Mouse (Mus musculus): ENCODE results near the gene Aqp9. TPM values are rescaled to one million over a fixed set of nuclear protein-coding genes. Genes with fewer than 3 reads are reported as not detected.

Aqp9 gene
- 0.62 and 1.8 TPM in 2 replicates for polyA plus RNA-seq (2012; rRNA removed)

DNA sequence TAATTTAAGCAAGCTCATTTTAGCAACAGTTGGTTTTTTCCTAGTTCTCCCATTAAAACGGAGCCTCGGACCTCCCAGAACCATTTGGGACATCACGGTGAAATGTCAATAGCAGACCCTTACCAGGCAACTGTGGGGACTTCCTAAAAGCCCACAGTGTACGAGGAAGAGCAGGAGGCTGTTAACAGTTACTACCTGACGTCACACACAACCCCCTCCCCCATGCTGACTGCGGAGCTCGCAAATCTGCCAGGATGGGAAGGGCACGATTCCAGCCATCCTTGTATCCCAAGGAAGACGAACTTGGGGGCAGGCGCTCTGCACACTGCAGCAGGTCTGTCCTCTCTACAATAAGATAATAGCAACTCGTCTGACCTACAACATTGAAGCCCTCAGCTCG, at the start of gene Aqp9:
Gene Aqp9, minus strand, starts transcription at position 172 of the 400 bp plus-strand sequence.
- no peak within 1 kb of the TSS for H3K4me3 ChIP-seq (replicated peaks; ENCODE audit: extremely low read depth, low read depth, low read length)
- TF ChIP-seq POLR2A (IDR thresholded peaks at IDR 0.05; ENCODE audit: borderline replicate concordance, extremely low read depth, low read depth, low read length): no peak
- WGBS: 36% methylated on average over 12 of the region's 12 CpGs

DNA sequence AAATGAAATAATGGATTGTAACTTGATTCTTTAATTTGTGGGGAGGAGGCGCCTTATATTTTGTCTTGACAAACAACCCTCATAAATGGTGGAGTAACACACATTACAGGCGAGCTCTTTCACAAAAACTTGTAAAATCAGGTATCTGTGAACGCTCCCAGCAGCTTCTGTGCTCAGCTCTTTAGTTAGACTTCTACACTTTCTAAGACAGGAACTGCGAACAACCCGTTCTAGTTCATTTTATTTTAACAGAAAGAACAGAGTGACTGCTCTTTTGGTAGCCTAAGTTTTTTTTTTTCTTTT, 49.3 kb upstream of the Aqp9 start:
- Histone ChIP-seq H3K4me3 (replicated peaks; ENCODE audit: extremely low read depth, low read depth, low read length) (no peak overlapping the region), H3K4me1 (ENCODE audit: control insufficient read depth, insufficient read depth, low read length) (no peaks in the 10 kb centered on the region)
- 40% methylated on average over 5 of the region's 5 CpGs for WGBS
- no peak for DNase-seq
- no peak for TF ChIP-seq CTCF (IDR thresholded peaks at IDR 0.05; ENCODE audit: insufficient read depth, low read length)
- TF ChIP-seq POLR2A (IDR thresholded peaks at IDR 0.05; ENCODE audit: borderline replicate concordance, extremely low read depth, low read depth, low read length): no peak

More for the DNA sequence above, at the start of gene Aqp9:
- DNase-seq: no peak
- no peaks in the 10 kb centered on the region; the same call in 1 of the 2 replicates for H3K4me1 ChIP-seq (ENCODE audit: control insufficient read depth, insufficient read depth, low read length)

DNA sequence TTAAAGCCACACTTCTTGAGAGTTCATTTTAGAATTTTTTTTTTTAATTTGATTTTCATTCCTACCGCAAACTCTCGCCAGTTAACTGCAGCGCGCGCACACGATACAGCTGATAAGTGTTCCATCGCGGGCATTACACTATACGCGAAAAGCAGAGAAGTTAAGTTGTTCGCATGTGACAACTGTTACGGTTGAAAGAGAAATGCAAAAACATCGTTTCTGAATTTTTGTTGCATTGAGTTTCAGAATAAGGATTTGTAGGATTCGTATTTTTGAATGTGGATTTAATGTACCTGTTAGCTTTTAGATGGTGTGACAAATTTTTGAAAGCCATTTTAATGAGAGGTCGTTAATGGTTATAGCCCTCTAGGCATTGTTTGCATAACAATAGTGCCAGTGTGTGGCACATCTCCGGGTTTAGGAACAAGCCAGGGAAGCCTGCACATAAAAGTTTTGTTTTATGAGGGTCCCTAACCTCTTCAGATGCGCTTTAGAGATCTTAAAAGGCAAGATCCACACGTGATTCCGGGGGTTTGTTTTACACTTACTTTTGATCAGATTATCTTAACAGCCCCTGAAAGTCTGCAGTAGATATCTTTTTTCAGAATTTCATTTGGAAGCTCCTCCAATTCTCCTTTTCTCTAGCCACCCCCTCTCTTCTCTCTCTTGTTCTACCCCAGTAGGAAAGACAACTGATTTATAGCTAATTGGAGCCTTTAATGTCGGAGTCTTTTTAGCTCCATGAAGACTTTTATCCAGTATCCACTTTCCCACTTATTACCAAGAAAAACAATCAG, 48.7 kb upstream of the Aqp9 start:
- peak; percentile 4 for DNase-seq
- TF ChIP-seq CTCF (IDR thresholded peaks at IDR 0.05; ENCODE audit: insufficient read depth, low read length): no peak
- no peak for TF ChIP-seq POLR2A (IDR thresholded peaks at IDR 0.05; ENCODE audit: borderline replicate concordance, extremely low read depth, low read depth, low read length)
- WGBS: 11% methylated on average over 20 of the region's 20 CpGs
- Histone ChIP-seq H3K4me3 (replicated peaks; ENCODE audit: extremely low read depth, low read depth, low read length) (no peak overlapping the region), H3K4me1 (ENCODE audit: control insufficient read depth, insufficient read depth, low read length) (no peaks in the 10 kb centered on the region)

DNA sequence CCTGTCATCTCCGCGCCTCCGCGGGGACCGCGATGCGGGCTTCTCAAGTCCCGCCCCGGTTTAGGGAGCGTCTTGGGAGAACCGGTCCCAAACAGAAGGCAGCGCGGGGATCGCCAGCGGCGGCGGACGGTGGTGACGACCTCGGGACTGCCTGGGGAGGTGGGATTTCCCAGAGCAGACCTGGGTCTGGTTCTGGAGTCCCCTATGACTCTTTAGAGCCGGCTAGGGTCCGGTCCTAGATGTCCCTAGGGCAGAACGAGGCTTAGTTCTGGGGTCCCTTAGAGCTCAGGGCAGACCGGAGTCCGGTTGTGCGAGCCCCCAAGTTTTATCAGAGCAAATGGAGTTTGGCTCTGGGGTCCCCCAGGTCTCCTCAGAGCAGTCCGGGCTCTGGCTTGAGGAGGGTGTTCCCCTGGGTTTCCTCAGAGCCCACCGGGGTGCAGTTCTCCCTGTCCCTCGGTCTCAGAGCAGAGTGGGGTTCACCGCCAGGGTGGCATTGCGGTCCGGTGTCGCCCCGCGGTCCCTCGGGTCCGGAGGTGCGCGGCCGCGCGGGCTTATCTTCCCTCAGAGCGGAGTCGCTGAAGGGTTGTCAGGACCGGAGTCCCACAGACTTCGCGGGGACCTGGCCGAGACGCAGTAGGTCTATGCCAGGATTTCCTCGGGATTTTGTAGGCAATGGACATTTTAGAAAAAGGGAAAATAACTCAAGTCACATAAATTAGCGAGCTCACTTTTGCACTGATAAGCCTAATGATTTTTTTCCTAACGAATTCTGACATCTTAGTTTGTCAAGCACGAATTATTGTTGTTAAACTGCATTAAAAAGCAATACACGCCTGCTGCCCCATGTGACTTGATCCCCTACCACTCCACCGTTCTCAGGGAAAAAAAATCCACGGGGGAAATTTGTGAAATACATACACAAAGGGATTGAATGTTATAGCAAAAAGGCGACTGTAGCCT, 47.8 kb upstream of the Aqp9 start:
- peak; percentile 45 for DNase-seq
- WGBS: 3% methylated on average over 57 of the region's 57 CpGs
- Histone ChIP-seq H3K4me1 (ENCODE audit: control insufficient read depth, insufficient read depth, low read length) (no peaks in the 10 kb centered on the region), H3K4me3 (replicated peaks; ENCODE audit: extremely low read depth, low read depth, low read length) (peak overlapping the region; percentile 38)
- TF ChIP-seq CTCF (IDR thresholded peaks at IDR 0.05; ENCODE audit: insufficient read depth, low read length) (no peak), POLR2A (IDR thresholded peaks at IDR 0.05; ENCODE audit: borderline replicate concordance, extremely low read depth, low read depth, low read length) (no peak)

DNA sequence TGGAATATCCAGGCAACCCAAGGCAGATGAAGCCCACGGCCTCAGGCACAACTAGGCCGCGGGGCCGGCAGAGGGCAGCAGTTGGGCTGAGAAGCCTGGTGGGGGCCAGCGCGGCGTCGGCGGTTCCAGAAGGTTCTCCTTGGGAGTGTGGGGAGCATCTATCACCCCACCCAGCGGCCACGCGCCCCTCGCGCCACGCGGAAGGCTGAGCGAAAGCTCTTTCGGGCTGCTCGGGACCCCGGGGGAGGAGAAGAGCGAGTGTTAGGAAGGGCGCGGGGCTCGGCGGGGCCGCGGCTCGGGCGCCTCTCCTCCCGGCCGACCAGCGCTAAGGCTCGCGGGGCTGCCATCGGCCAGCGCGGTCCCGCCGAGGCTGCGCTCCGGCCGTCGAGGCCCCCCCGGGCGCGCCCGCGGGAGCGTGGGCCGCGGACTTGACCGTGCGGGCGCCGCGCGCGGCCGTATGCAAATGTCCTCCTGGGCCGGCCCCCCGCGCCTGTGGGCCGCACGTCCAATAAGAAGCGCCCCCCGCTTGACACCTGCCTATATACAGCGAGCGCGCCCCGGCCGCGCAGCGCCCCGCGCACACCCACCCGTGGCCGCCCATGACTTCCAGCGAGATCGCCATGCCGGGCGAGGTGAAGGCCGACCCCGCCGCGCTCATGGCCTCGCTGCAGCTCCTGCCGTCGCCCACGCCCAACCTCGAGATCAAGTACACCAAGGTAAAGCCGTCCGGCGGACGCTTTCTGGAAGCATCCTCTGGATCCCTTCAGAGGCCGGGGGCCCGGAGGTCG, 47.0 kb upstream of the Aqp9 start, which contains the start of gene Aldh1a2:
Gene Aldh1a2, plus strand, starts transcription at position 542 of the 788 bp plus-strand sequence.
- no peaks in the 10 kb centered on the region for H3K4me1 ChIP-seq (ENCODE audit: control insufficient read depth, insufficient read depth, low read length)
- peak; percentile 30; the same call in 1 of the 2 replicates for TF ChIP-seq CTCF (IDR thresholded peaks at IDR 0.05; ENCODE audit: insufficient read depth, low read length)
- TF ChIP-seq POLR2A (IDR thresholded peaks at IDR 0.05; ENCODE audit: borderline replicate concordance, extremely low read depth, low read depth, low read length): no peak
- H3K4me3 ChIP-seq (replicated peaks; ENCODE audit: extremely low read depth, low read depth, low read length): peak within 1 kb of the TSS; percentile 38
- WGBS: 2% methylated on average over 96 of the region's 97 CpGs
- peak; percentile 61 for DNase-seq

DNA sequence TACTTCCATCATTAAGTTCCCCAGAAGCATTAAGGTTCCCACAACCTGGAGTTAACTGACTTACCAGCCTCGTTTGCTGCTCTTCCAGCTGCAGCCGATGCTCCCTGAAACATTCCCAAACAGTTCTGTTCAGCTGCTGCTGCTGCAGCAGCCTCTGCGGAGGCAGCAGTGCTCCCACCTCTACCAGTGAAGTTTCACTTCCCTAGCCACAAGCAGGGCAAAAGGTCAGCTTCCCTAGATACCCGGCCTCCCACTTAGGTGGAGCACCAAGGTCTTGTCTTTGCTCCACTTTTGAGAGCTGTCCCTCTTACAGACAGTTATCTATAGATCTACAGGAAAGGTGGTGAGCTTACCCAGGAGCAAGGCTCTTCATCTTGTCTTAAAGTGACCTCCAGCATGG, 45.2 kb upstream of the Aqp9 start:
- TF ChIP-seq POLR2A (IDR thresholded peaks at IDR 0.05; ENCODE audit: borderline replicate concordance, extremely low read depth, low read depth, low read length): no peak
- TF ChIP-seq CTCF (IDR thresholded peaks at IDR 0.05; ENCODE audit: insufficient read depth, low read length): no peak
- H3K4me1 ChIP-seq (ENCODE audit: control insufficient read depth, insufficient read depth, low read length): no peaks in the 10 kb centered on the region
- H3K4me3 ChIP-seq (replicated peaks; ENCODE audit: extremely low read depth, low read depth, low read length): no peak overlapping the region
- 27% methylated on average over 4 of the region's 4 CpGs for WGBS
- peak; percentile 3 for DNase-seq

DNA sequence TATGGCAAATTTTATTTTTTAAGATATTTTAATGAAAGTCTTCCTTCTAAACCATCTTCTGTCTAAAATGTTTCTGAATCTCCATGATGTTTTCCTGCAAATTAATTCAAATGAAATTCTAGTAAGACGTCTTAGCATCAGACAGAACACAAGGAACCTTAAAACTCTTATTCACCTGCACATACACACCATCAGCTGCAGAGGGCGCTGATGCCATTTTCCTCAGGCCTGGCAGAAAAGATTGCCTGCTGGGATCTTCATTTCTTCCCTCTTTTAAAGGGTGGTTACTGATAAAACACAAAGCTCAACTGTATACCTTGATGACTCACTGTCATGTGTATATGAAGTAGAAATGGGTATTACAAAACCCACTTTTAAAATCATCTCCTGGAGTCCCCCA, 42.4 kb upstream of the Aqp9 start:
- peak; percentile 19 for DNase-seq
- 16% methylated on average over 2 of the region's 2 CpGs for WGBS
- TF ChIP-seq CTCF (IDR thresholded peaks at IDR 0.05; ENCODE audit: insufficient read depth, low read length) (peak; percentile 58), POLR2A (IDR thresholded peaks at IDR 0.05; ENCODE audit: borderline replicate concordance, extremely low read depth, low read depth, low read length) (no peak)
- Histone ChIP-seq H3K4me1 (ENCODE audit: control insufficient read depth, insufficient read depth, low read length) (no peaks in the 10 kb centered on the region), H3K4me3 (replicated peaks; ENCODE audit: extremely low read depth, low read depth, low read length) (no peak overlapping the region)

DNA sequence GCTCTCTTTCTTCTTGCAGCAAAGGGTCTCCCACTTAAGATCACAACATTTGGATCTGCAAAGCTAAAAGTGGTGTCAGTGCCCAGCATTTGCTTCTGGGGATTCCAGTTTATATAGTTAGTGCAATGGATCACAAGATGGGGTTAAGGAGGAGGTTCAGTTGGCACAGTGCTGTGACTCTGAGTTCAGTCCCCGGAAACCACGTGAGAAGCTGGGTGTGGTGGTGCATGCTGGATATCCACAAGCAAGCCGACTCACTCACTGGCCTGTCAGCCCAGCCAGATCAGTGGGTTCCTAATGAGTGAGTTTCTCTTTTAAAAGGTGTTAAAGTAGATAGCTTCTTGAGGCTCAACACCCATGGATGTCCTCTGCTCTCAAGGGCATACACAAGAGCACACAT, 40.8 kb upstream of the Aqp9 start:
- Histone ChIP-seq H3K4me3 (replicated peaks; ENCODE audit: extremely low read depth, low read depth, low read length) (no peak overlapping the region), H3K4me1 (ENCODE audit: control insufficient read depth, insufficient read depth, low read length) (no peaks in the 10 kb centered on the region)
- 52% methylated on average over 3 of the region's 3 CpGs for WGBS
- TF ChIP-seq CTCF (IDR thresholded peaks at IDR 0.05; ENCODE audit: insufficient read depth, low read length) (no peak), POLR2A (IDR thresholded peaks at IDR 0.05; ENCODE audit: borderline replicate concordance, extremely low read depth, low read depth, low read length) (no peak)
- no peak for DNase-seq

DNA sequence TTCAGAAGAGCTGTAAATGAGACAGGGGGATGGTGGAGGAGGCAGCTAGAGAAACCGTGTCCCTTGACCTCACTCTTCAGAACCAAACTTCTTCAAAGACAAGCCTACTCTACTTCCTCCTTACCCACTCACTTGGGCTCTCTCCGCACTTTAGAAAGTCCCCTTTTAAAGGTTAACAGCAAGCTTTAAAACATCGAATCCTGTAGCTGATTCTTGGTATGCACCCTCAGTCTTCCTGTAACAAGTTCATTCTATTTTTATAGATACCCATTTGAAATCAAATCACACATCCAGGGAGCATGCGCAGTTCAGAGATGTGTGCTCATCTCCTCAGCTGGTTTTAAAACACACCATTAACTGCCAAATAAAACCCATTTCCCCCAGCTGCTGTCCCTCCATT, 33.8 kb upstream of the Aqp9 start:
- H3K4me1 ChIP-seq (ENCODE audit: control insufficient read depth, insufficient read depth, low read length): no peaks in the 10 kb centered on the region
- TF ChIP-seq CTCF (IDR thresholded peaks at IDR 0.05; ENCODE audit: insufficient read depth, low read length): no peak
- H3K4me3 ChIP-seq (replicated peaks; ENCODE audit: extremely low read depth, low read depth, low read length): no peak overlapping the region
- 66% methylated on average over 4 of the region's 4 CpGs for WGBS
- DNase-seq: no peak

Measured in lung, adult 2 months (tissue).